Mouse (Mus musculus): ENCODE measurements at regions not wholly inside any gene's neighbourhood (a gene's known extent, or its start where the extent isn't known, plus 50 kb on each side); places are given as distances from the start of the nearest gene placed in this dataset.
A peak's percentile ranks its signal among the peaks of the same experiment; 100 is the strongest.

DNA sequence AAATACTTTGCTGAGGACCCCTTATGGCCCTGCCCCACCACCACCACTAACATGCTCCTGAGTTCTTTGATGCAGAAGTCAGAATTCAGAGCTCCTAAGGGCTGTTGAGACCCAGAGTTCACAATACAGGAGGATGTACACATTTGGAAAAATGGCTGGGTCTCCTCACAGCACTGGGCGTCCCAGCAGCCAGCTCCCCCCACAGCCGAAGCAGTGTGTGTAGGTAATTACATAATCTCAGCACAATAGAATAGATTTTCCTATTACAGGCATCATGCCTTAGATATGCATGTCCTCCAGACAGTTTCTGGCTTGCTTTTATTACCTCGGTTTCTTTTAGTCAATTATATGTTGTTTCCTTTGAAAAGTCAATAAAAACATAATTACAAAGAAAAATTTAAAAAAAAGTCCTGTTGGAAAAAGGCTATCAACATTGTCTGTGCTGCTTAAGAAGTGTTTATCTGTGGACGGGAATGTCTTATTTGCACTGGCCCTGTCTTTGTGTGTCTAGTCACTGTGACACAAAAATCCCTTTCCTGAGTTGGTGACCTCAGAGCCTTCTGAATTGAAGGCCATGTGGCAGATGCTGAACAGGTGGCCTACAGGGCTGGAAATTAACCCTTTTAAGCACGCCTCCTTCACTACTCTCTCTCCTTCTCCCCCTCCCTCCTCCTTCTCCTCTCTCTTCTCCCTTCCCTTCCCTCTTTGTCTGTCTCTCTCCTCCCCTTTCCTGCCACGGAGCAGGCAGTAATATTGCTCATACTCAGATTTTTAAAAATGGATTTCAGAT, 339.9 kb upstream of the Gm10131 start:
- DNase-seq, result no peak

DNA sequence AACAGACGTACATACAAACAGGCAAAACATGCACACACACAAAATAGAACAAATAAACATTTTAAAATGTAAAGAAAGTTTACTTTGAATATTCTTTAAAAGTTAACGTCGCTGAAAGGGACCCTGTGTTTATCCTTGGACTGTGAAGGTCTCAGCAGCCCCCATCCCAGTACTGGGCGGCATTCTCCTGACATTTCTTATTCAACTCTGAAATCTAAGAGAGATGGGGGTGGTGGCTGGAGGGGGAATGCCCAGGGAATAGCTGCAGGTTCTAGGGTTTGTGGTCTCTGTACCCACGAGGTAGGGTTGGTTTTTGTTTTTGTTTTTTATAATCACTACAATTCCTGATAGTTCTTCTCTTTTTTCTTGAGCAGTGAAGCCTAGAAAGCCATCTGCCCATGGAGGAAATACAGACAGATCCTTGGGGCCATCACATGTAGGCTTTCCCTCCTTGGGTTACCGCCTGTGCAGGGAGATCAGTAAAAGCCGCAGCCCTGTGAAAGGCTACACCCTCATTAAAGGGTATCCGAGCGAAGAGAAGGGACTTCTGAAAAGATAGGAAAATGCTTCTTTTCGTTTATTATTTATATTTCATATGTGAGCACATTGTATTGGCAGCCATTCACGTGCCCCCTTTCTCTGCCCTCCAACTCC, 338.0 kb upstream of the Gm10131 start:
- DNase-seq, result no peak

DNA sequence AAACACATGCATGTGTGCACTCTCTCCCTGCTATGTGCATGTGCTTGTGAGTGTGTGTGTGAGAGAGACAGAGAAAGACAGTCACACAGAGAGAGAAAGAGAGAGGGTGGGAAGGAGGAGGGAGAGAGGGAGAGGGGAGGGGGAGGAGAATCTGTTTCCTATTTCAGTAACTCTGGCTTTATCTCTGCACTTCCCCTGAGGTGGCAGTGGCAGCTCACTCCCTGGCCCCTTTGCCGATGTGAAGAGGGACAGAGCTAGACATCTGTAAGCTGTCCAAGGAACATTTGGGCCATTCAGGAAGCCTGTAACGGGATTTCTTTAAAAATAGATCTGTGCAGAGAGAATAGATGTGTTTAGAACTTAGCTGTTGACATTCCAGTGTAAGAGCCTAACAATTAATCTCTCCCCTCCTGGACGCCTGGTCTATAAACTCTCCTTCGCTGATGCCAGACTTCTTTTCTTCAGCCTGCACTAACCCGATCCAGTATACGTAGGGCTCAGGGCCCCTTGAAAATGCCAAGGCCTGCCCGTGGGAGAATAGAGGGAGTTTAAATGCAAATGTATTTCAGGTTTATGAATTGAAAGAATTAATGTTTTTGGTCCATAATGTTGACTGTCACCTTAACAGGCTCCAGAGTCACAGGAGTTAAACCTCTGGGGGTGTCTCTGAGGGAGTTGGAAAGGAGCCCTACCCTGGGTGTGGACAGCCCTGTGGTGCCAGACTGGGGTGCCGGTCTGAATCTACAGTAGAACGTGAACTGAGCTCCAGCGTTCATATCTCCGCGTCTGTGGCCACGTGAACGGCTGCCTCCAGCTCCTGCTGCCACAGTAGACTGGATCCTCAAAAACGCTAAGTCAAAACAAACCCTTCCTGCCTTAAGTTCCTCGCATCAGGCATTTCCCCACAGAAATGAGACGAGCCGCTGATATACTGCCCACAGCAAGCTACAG, 336.6 kb upstream of the Gm10131 start:
- no peak for DNase-seq

DNA sequence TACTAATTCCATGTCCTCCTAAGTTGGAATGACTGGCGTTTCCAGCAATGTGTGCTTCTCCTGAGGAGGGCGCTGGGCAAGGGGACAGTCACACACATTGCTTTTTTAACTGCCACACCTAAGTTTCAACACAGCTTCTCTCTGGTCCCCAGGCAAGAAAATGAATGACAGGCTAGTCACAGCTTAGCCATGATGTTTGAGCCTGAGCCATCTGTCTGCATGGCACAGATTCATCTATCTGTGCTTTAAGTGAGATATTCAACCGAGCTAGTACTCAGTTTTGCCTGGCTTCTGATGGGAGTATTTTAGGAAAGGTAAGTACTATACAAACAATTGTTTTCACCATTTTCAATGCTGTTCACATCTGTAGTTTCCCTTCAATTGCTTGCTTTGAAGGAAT, 331.2 kb upstream of the Gm10131 start:
- DNase-seq, result no peak

DNA sequence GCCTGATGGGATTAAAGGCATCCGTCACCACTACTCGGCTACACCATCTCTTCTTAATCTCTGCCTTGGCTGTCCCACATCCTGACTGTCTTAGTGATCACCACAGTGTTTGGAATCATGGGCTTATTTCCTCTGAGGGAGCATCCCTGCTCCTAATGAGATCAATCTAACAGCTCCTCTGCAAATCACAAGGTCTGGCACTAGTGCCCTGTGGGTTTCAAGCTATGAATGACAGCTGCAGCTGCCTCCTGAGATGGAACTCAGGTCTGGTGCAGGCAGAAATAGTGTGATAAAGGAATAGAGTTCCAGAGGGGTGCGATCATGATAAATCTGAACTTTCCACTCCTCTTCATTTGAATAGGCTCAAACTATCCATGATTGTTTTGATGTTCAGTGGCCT, 330.2 kb upstream of the Gm10131 start:
- no peak for DNase-seq

DNA sequence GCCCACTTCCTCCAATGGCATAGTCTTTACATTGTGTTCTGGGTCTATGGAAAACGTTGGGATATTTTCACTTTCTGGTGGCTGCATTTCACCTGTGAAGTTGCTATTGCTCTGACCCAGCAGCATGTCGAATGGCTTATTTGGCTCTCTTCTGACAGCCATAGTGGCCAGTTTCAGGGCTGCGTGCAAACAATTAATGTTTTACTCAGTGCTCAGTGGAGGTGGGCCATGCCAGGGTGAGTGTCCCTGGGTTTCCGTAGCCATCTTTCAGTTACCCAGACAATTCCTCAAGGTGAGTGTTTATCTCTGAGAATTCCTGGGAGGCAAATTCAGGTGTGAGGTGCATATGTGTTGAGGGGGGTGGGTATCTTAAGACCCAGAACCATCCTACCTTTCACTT, 329.2 kb upstream of the Gm10131 start:
- no peak for DNase-seq

DNA sequence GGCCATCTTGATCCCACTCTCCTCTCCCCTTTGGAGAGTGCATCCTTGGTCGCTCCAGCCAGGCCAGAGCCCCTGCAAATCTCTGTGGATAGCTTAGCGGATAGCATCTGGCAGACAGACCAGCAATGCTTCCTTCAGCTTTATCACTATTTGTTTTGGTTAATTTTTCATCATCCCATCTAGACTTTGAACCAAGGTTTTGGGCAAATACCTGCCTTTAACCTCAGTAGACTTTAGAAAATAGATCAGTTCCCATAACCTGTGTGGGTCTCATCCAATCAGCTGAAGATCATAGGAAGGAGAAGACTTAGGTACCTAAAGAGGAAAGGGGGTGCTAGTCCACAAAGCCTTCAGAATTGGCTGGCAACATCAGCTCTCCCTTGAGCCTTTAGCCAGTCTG, 327.2 kb upstream of the Gm10131 start:
- no peak for DNase-seq

DNA sequence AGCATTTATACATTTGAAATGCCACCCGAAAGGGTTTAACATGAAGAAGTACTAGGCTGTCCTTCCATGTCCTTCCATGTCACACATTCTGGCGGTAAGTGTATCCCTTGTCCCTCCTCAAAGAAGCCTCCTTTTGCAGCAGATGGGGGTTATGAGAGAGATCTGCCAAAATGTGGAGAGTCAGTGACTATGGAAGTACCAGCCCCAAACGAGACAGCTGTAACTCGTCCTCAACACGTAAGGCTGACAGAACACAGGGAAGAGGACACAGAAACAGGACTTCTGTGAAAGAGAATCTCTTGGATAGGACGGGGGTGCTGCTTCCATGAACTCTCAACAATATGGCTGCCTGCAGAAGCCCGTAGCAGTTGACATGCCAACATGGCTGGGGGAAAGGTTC, 320.4 kb upstream of the Gm10131 start:
- DNase-seq, result no peak

DNA sequence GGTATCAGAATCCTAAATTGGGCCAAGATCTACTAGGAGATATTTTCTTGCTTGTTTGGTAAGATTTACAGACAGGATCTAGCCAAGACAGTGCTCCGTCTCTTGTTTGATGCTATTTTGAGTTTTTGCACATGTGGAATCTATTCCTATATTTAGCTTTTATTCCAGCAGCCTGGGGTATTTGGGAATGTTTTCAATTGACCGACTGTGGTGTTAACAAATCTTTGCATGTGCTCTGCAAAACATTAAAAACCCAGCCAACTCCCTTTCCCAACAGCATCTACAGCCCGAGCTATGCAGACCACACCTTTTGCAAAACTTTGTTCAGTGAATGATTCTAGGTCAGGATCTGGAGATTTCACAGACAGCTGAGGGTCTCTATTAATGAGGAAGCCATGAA, 317.7 kb upstream of the Gm10131 start:
- DNase-seq, result no peak

DNA sequence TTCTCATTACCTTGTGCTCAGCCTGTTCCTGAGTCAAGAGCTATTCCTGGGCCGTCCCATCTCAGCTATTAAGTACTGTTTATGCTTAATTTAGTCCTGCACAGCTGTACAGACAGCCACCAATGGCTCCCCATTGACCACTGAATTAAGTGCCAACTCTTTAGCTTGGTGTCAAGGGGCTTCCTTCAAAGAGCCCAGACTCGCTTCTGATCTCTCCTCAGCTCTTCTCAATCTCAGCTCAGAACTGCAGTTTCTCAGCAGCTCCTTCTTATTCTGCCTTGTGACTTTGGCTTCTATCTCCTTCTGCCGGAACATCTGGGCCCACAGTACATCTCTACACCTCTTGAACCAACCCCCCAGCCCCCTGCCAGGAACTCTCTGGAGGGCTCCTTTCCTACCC, 290.0 kb upstream of the Gm10131 start:
- DNase-seq, result no peak

DNA sequence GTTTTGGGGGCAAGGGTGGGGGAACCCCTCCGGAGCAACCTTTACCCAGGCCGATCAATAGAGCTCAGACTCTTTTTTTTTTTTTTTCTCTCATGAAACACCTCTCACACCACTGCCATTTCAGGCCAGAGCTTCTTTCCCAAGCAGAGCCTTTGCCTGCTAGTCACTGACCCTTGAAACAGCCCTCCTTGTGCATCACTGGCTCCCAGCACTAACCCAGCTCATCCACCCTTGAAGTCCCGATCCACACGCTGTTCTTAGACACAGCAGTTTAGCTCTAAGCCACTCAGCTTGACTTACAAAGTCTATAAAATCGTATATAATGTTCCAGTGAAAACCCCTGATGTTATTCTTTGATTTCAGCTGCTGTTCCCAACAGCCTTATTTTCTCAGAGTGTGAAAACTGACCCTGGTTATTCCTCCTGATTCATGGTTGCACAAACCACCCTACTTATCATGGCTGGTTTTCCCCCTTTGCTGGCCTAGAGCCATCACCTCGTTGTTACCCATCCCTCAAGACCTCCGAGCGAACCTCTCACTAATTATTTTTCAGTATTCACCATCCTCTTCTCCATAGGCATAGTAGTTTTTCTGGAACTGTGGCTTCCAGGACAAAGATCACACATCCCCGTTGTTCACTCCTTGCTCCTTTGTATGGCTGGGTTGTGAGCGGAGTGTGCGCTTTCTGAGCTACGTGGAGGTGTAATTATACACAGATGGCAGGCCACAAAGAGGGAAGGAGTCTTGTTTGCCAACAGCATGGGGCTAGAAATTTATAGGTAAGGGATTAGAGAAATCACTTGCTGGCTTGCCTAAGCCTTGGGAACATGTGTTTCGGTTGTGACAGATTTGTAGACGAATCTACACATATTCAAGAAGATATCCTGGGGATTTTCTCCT, 287.6 kb upstream of the Gm10131 start:
- no peak for DNase-seq

DNA sequence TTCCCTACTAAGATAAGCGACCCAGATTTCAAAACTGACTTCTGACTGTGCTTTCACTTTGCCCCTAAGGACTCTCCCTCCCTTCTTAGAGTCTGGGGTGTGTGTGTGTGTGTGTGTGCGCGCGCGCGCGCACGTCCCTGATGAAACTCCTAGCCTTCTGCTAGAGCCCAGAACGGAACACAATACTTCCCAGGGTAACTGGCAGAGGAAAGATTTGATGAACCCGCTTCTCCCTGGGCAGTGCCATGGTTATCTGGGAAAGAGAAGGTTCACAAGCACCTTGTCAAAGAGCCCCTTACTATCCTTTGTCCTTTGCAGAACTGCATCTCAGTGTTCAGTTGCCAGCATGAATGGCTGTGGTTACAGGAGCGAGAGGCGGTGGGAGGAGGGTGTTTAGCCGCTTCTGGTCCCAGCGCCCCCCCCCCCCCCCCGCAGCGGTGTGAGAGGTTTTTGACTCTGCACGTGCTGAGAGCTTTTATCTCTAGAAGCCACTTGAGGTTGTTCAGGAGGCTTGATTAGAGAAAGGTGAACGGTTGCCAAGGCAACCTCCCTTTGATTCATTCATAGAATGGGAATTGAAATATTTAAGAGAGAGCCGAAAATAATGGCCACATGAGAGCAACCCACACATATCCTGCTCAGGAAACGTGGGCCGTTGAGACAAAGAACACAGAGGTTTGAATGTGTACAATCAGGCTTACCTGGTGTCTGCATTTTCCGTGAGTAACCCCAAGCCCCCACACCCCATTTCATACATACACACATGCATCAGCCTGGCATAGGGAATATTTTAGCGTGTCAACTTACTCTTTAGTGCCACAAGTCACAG, 286.3 kb upstream of the Gm10131 start:
- DNase-seq, result no peak

DNA sequence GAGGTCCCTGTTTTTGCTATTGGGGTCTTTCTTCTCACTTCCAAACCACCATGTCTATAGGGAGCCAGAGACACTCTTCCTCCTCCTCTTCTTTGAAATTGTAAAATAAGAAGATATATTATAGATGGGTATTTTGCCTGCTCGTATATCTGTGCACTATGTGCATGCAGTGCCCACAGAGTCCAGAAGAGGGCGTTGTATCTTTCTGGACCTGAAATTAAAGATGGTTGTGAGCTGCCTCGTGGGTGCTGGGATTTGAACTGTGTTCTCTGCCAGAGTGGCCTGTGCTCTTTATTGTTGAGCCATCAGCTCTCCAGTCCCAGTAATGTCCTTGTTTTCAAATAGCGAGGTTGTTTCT, 285.7 kb upstream of the Gm10131 start:
- DNase-seq, result no peak

DNA sequence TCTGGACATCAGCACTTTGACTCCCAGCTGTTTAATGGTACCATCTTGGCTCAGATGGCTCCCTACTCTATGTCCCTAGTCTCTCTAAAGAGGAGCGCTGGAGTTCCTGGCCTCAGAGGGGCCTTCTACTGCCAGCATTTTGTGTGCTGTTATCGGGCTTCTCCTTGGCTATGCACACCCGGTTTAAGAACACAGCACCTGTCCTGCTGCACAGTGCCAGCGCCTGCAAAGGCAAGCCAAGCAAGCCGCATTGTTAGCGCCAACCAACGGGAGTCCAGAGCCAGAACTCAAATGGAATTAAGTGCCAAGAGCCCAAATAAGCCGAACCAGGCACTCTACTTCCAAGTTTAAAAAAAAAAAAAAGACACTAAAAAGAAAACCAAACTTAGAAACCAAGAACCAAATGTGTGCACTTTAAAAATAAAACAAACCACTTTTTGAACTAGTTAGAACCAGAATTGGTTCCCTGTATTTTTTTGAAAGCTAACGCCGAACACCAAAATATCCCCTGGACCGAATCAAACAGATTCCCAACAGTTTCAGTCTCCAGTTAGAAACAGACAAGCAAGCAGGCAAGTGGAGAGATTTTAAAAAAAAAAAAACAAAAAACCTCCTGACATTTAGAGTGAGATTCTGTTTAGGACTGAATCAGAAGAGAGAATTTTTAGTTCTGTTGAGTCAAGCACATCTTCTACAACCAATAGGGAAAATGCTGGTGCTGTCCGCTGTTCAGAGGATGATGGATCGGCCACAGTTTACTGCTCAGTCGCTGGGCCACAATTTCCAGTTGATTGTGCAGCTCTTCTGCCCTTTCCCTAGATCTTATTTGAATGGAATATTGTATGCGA, 281.7 kb upstream of the Gm10131 start:
- peak; percentile 33 for DNase-seq

DNA sequence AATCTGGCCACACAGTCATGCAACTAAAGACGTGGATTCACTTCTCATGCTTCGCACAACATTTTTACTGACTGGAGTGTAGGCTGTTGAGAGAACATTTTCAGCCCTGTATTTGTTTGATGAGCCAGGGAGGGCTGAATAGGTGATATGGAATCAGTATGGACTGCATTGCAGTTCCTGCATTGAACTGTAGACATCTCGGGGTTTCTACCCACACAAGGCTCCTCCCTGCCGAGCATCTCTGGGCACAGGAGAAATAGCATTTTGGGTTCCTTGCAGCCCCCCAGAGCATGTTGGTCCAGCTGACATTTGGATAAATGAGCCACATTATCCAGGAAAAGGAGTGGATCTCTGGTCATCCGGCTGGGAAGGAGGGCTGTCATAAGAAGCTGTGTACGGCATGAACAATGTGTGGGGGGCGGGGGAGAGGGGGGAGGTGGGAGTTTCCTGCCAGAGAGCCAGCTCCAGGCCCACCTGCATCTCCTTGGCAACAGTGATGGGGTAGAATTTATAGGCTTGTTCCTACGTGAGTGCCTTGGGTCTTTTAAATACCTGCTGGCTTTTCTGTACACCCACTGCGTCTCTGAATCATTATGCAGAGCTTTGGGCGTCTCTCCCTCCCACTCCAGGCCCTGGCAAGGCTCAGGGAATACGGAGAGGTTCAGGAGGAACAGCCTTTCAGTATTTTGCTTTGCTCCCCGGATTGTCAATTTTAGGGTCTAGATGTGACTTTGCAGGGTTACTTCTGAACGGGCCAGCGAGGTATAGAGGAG, 280.9 kb upstream of the Gm10131 start:
- no peak for DNase-seq

DNA sequence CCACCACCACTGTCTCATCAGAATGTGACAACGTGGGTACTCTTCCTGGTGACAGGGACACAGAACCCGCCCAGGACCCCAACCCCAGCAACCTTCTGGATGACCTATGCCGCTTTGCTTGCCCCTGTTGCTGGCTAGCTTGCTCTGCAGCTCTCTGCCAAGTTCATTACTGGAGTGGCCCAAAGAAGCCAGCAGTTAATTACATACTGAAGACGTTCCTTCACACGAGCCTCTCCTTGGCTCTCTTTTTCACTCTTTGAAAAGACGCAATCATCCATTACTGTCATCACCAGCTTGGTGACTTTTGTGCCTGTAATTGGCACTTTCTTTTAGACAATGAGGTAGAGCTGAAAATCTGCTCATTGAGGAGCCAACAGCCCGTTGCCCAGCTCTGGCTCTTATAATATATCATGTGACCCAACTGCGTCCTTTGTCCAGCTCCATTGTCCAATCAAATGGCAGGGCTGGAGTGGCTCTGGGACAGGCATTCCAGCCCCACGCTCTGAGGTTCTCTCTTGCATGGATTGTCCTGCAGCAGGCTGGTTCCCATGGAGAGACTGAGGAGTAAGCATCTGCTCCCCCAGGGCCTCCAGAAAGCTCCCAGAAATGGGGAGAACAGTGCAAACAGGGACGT, 274.4 kb upstream of the Gm10131 start:
- no peak for DNase-seq

DNA sequence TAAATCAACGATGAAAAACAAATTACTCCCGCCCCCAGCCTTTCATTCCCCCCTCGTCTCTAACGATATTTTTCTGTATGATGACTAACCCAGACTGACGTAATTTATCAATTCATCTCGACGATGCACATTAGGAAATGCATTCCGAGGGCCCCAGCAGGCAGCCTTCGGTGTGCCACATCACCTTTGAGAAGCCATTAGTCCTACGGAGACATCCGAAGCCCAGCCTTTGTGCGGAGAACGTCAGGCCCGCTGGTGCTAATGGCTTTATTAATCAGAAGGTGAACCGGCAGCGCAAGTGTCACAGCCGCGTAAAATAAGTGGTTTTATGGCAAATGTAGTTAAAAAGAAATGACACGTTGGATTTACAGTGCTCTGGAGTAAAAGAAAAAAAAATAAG, 269.1 kb upstream of the Gm10131 start:
- DNase-seq, result no peak

DNA sequence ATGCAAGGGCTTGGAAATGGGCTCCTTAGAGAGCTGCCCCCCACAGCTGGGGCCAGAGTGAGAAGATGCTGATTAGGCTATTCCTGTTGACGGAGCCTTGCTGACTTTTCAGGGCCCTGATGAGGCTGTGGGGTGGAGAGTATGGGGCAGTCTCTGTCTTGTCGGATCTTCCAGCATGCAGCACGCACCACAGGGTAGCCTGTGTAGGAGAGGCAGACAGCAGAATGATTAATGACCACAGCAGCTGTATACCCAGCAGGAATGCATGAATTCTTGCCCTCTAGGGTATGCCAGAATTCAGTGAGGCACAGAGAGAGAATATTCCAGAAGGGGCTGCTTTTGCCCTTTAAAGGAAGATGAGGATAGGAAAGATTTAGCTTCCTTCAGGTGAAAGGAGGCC, 265.6 kb upstream of the Gm10131 start:
- DNase-seq, result no peak

DNA sequence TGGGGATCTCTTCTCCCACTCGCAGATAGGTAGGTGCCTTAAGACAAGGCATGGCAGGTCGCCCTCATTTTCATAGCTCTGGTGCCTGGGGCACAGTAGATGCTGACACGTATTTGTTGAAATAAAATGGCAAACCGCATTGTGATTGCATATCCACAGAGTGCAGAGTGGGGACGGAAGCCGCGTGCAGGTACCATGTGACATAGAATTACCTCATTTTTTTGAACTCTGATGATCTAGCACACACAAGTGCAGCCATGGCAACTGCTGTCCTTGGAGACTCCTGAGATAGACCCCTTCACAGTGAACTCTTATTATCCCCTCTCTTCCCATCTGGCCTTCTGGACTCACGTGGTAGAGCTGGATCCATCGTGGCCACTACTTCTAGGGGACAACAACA, 262.7 kb upstream of the Gm10131 start:
- DNase-seq, result no peak
